Mouse (Mus musculus) limb, embryonic 10.5 days (tissue): ENCODE data around the gene Plk2. TPM values are rescaled to one million over a fixed set of nuclear protein-coding genes. Genes with fewer than 3 reads are reported as not detected.
"Not testable (repeated sequence)": the region's sequence is repeated elsewhere in the genome, so short reads cannot be mapped to it uniquely, and the experiment has no call there.

Experiments
- DNase-seq: peaks from one replicate; pipeline ENCODE4 v3.0.0-alpha.2; 2017; ENCODE audit warnings: low spot score
- H3K27ac ChIP-seq: fragments of 300-500 bp; sonication (generic); 2 replicates; pipeline ENCODE4 v1.5.1; 2016; ENCODE audit warnings: mild to moderate bottlenecking
- H3K27me3 ChIP-seq: fragments of 300-500 bp; sonication (generic); 2 replicates; pipeline ENCODE4 v1.6.1; 2016; ENCODE audit warnings: low read depth, mild to moderate bottlenecking; ENCODE audit not compliant: poor library complexity, severe bottlenecking
- H3K36me3 ChIP-seq: fragments of 300-500 bp; sonication (generic); 2 replicates; pipeline ENCODE4 v1.6.1; 2016; ENCODE audit warnings: mild to moderate bottlenecking, moderate library complexity
- H3K4me1 ChIP-seq: fragments of 300-500 bp; sonication (generic); 2 replicates; pipeline ENCODE4 v1.6.1; 2016
- H3K4me3 ChIP-seq: fragments of 300-500 bp; sonication (generic); 2 replicates; pipeline ENCODE4 v1.5.1; 2016; ENCODE audit warnings: mild to moderate bottlenecking, moderate library complexity
- H3K9me3 ChIP-seq: fragments of 300-500 bp; sonication (generic); replicated peaks from 2 replicates; pipeline ENCODE4 v1.6.1; 2016; ENCODE audit warnings: mild to moderate bottlenecking
- WGBS: fragments of 180-500 bp; shearing (Covaris S2); methylation state at CpG from one replicate; pipeline ENCODE4 v1.1.7; 2016; 5-methylcytosine and 5-hydroxymethylcytosine counted together
- polyA plus RNA-seq: library from polyadenylated mRNA; unstranded; fragments of >200 nt; fragmentation: Nextera tagmentation; extraction: Ambion mirVana; gene quantifications from 2 replicates; pipeline ENCODE4 v1.2.1, GENCODE M21; 2016

The Plk2 gene
- polyA plus RNA-seq, 1 experiment from 2014 or later = 85.7 TPM

- under 1% methylated on average over 41 of the region's 41 CpGs for WGBS
- H3K4me3 ChIP-seq = peak overlapping the region; percentile 71
- no peak for DNase-seq
- H3K36me3 ChIP-seq = peaks cover 32% of the 10 kb centered on the region
- H3K27ac ChIP-seq = peak overlapping the region; percentile 89
- no peaks in the 10 kb centered on the region for H3K27me3 ChIP-seq
- no peaks in the 10 kb centered on the region for H3K9me3 ChIP-seq
- peaks cover 32% of the 10 kb centered on the region for H3K4me1 ChIP-seq
These were observed 441 bp downstream of the Plk2 start for GRCm38 (mm10) chr13:110395179-110395794.

GRCm38 (mm10) chr13:110395916-110396685 lies 1.3 kb downstream of the Plk2 start:
- peak overlapping the region; percentile 71 for H3K4me3 ChIP-seq
- peaks cover 40% of the 10 kb centered on the region for H3K36me3 ChIP-seq
- H3K9me3 ChIP-seq = no peaks in the 10 kb centered on the region
- WGBS = 21% methylated on average over 21 of the region's 21 CpGs
- H3K27ac ChIP-seq = peak overlapping the region; percentile 89
- no peak for DNase-seq
- H3K27me3 ChIP-seq = no peaks in the 10 kb centered on the region
- H3K4me1 ChIP-seq = peaks cover 32% of the 10 kb centered on the region

- 86% methylated on average over 8 of the region's 8 CpGs for WGBS
- H3K9me3 ChIP-seq = no peaks in the 10 kb centered on the region
- no peak for DNase-seq
These were observed 2.9 kb downstream of the Plk2 start for GRCm38 (mm10) chr13:110397750-110398149.

GRCm38 (mm10) chr13:110398513-110399270 lies 3.8 kb downstream of the Plk2 start:
- DNase-seq = no peak
- no peaks in the 10 kb centered on the region for H3K9me3 ChIP-seq
- H3K36me3 ChIP-seq = peaks cover 44% of the 10 kb centered on the region
- 85% methylated on average over 24 of the region's 24 CpGs for WGBS
- H3K27ac ChIP-seq = no peak overlapping the region
- peaks cover 33% of the 10 kb centered on the region for H3K4me1 ChIP-seq
- H3K27me3 ChIP-seq = no peaks in the 10 kb centered on the region
- no peak overlapping the region for H3K4me3 ChIP-seq

More at GRCm38 (mm10) chr13:110397750-110398149, 2.9 kb downstream of the Plk2 start:
- Histone ChIP-seq H3K36me3 (peaks cover 44% of the 10 kb centered on the region), H3K4me1 (peaks cover 28% of the 10 kb centered on the region), H3K4me3 (peak overlapping the region; percentile 8), H3K27me3 (no peaks in the 10 kb centered on the region), H3K27ac (no peak overlapping the region)

- Histone ChIP-seq H3K27me3 (no peaks in the 10 kb centered on the region), H3K9me3 (no peaks in the 10 kb centered on the region), H3K4me1 (peaks cover 15% of the 10 kb centered on the region), H3K4me3 (no peak overlapping the region), H3K27ac (no peak overlapping the region), H3K36me3 (peaks cover 44% of the 10 kb centered on the region)
- no peak for DNase-seq
- 77% methylated on average over 3 of the region's 3 CpGs for WGBS
These were observed 6.6 kb downstream of the Plk2 start for GRCm38 (mm10) chr13:110401443-110401842.

GRCm38 (mm10) chr13:110401877-110402276 lies 7.0 kb downstream of the Plk2 start:
- Histone ChIP-seq H3K36me3 (peaks cover 43% of the 10 kb centered on the region), H3K9me3 (no peaks in the 10 kb centered on the region), H3K4me3 (no peak overlapping the region), H3K27ac (no peak overlapping the region), H3K27me3 (no peaks in the 10 kb centered on the region), H3K4me1 (peaks cover 11% of the 10 kb centered on the region; the same call in 1 of the 2 replicates)
- WGBS = 91% methylated on average over 2 of the region's 2 CpGs
- DNase-seq = no peak

GRCm38 (mm10) chr13:110404059-110404458 lies 9.2 kb downstream of the Plk2 start:
- 82% methylated on average over 8 of the region's 8 CpGs for WGBS
- DNase-seq = no peak
- no peaks in the 10 kb centered on the region for H3K9me3 ChIP-seq
- H3K36me3 ChIP-seq = peaks cover 25% of the 10 kb centered on the region
- 0 out of 2 replicates have a peak overlapping the region, but pooled peaks have one; percentile 14 for H3K27ac ChIP-seq
- no peaks in the 10 kb centered on the region for H3K27me3 ChIP-seq
- H3K4me3 ChIP-seq = no peak overlapping the region
- peaks cover 6% of the 10 kb centered on the region; the same call in 1 of the 2 replicates for H3K4me1 ChIP-seq

- 90% methylated on average over 5 of the region's 5 CpGs for WGBS
- not testable (repeated sequence) for H3K4me1 ChIP-seq, DNase-seq
These were observed 9.8 kb downstream of the Plk2 start for GRCm38 (mm10) chr13:110404686-110405085.

GRCm38 (mm10) chr13:110406152-110406551 lies 11.3 kb downstream of the Plk2 start:
- H3K36me3 ChIP-seq = peaks cover 4% of the 10 kb centered on the region
- WGBS = 84% methylated on average over 5 of the region's 5 CpGs
- no peaks in the 10 kb centered on the region for H3K27me3 ChIP-seq
- no peaks in the 10 kb centered on the region for H3K9me3 ChIP-seq
- H3K27ac ChIP-seq = no peak overlapping the region
- H3K4me3 ChIP-seq = no peak overlapping the region
- peaks cover 6% of the 10 kb centered on the region; the same call in 1 of the 2 replicates for H3K4me1 ChIP-seq
- no peak for DNase-seq

More at GRCm38 (mm10) chr13:110404686-110405085, 9.8 kb downstream of the Plk2 start:
- H3K4me3 ChIP-seq, H3K9me3 ChIP-seq, H3K27ac ChIP-seq, H3K27me3 ChIP-seq: not testable (repeated sequence)
- peaks cover 18% of the 10 kb centered on the region for H3K36me3 ChIP-seq

- no peaks in the 10 kb centered on the region for H3K27me3 ChIP-seq
- H3K27ac ChIP-seq = no peak overlapping the region
- no peak for DNase-seq
- 91% methylated on average over 12 of the region's 12 CpGs for WGBS
- no peaks in the 10 kb centered on the region for H3K9me3 ChIP-seq
- H3K36me3 ChIP-seq = no peaks in the 10 kb centered on the region
- H3K4me3 ChIP-seq = no peak overlapping the region
- no peaks in the 10 kb centered on the region for H3K4me1 ChIP-seq
These were observed 17.8 kb downstream of the Plk2 start for GRCm38 (mm10) chr13:110412572-110413209.

- WGBS = 88% methylated on average over 5 of the region's 5 CpGs
- H3K36me3 ChIP-seq = no peaks in the 10 kb centered on the region
- H3K4me3 ChIP-seq = no peak overlapping the region
- no peaks in the 10 kb centered on the region for H3K27me3 ChIP-seq
- no peak overlapping the region for H3K27ac ChIP-seq
- H3K9me3 ChIP-seq = no peaks in the 10 kb centered on the region
- no peak for DNase-seq
- no peaks in the 10 kb centered on the region for H3K4me1 ChIP-seq
These were observed 23.8 kb downstream of the Plk2 start for GRCm38 (mm10) chr13:110418656-110419055.

GRCm38 (mm10) chr13:110419640-110420039 lies 24.8 kb downstream of the Plk2 start:
- Histone ChIP-seq H3K4me1 (no peaks in the 10 kb centered on the region), H3K27me3 (no peaks in the 10 kb centered on the region)
- WGBS = 89% methylated on average over 5 of the region's 5 CpGs

More at GRCm38 (mm10) chr13:110419640-110420039, 24.8 kb downstream of the Plk2 start:
- Histone ChIP-seq H3K36me3 (no peaks in the 10 kb centered on the region), H3K4me3 (no peak overlapping the region), H3K27ac (no peak overlapping the region), H3K9me3 (no peaks in the 10 kb centered on the region)
- no peak for DNase-seq
